Mouse (Mus musculus) megakaryocyte, embryonic 14.5 days (primary cell): Measurements from ENCODE around the gene Ushbp1. TPM values are rescaled to one million over a fixed set of nuclear protein-coding genes. Genes with fewer than 3 reads are reported as not detected.
A peak's percentile ranks its signal among the peaks of the same experiment; 100 is the strongest.
"Not testable (repeated sequence)": the region's sequence is repeated elsewhere in the genome, so short reads cannot be mapped to it uniquely, and the experiment has no call there.

Experiments
- H3K27me3 ChIP-seq: replicated peaks from 2 replicates; pipeline ENCODE3; 2012; ENCODE audit warnings: inconsistent platforms
- H3K36me3 ChIP-seq: replicated peaks from 2 replicates; pipeline ENCODE3; 2012; ENCODE audit warnings: low read length, inconsistent platforms, mixed read lengths
- H3K4me1 ChIP-seq: 2 replicates; pipeline ENCODE4 v1.6.1; 2012; ENCODE audit warnings: inconsistent platforms
- H3K4me3 ChIP-seq: replicated peaks from 2 replicates; pipeline ENCODE3; 2012; ENCODE audit warnings: moderate library complexity, mild to moderate bottlenecking, inconsistent platforms
- H3K9me3 ChIP-seq: 2 replicates; pipeline ENCODE4 v1.6.1; 2012; ENCODE audit warnings: inconsistent platforms
- FLI1 ChIP-seq: IDR thresholded peaks from 2 replicates; pipeline ENCODE4 v1.6.1; 2012; ENCODE audit warnings: low read length, inconsistent platforms, mixed read lengths
- GATA1 ChIP-seq: IDR thresholded peaks from 3 replicates; pipeline ENCODE4 v1.6.1; 2012; ENCODE audit warnings: mixed read lengths, low read length, inconsistent platforms, borderline replicate concordance
- polyA plus RNA-seq: library from polyadenylated mRNA; stranded (reverse); fragments of >175 nt; gene quantifications from 2 replicates; pipeline ENCODE4 v1.2.3, GENCODE M21; 2012; ENCODE audit warnings: low replicate concordance; ENCODE audit not compliant: insufficient read depth

Ushbp1 gene
- polyA plus RNA-seq, 1 experiment = 0.06 TPM

- Histone ChIP-seq H3K36me3 (peaks cover 100% of the 10 kb centered on the region), H3K9me3 (no peaks in the 10 kb centered on the region), H3K4me1 (peaks cover 47% of the 10 kb centered on the region), H3K4me3 (no peak overlapping the region), H3K27me3 (no peaks in the 10 kb centered on the region)
- TF ChIP-seq FLI1 (no peak), GATA1 (no peak)
Observed at GRCm38 (mm10) chr8:71351520-71351919, 44.1 kb downstream of the Ushbp1 start.

- Histone ChIP-seq H3K36me3 (peaks cover 100% of the 10 kb centered on the region), H3K4me1 (peaks cover 51% of the 10 kb centered on the region), H3K9me3 (no peaks in the 10 kb centered on the region), H3K27me3 (no peaks in the 10 kb centered on the region), H3K4me3 (peak overlapping the region; percentile 40)
- TF ChIP-seq FLI1 (no peak), GATA1 (no peak)
Observed at GRCm38 (mm10) chr8:71351117-71351516, 44.5 kb downstream of the Ushbp1 start.

- no peak overlapping the region for H3K4me3 ChIP-seq
- no peak for TF ChIP-seq GATA1
- no peak for TF ChIP-seq FLI1
- no peaks in the 10 kb centered on the region for H3K27me3 ChIP-seq
- H3K4me1 ChIP-seq = peaks cover 71% of the 10 kb centered on the region
- H3K36me3 ChIP-seq = peaks cover 100% of the 10 kb centered on the region
- no peaks in the 10 kb centered on the region for H3K9me3 ChIP-seq
Observed at GRCm38 (mm10) chr8:71346581-71346980, 49.0 kb downstream of the Ushbp1 start.

- H3K4me1 ChIP-seq = peaks cover 25% of the 10 kb centered on the region
- no peak overlapping the region for H3K4me3 ChIP-seq
- H3K9me3 ChIP-seq = no peaks in the 10 kb centered on the region
- H3K27me3 ChIP-seq = no peaks in the 10 kb centered on the region
- TF ChIP-seq GATA1 = no peak
- no peak for TF ChIP-seq FLI1
- peaks cover 93% of the 10 kb centered on the region for H3K36me3 ChIP-seq
Observed at GRCm38 (mm10) chr8:71340625-71341024, 55.0 kb downstream of the Ushbp1 start.

- not testable (repeated sequence) for H3K9me3 ChIP-seq, H3K4me1 ChIP-seq
- H3K36me3 ChIP-seq = peaks cover 86% of the 10 kb centered on the region
Observed at GRCm38 (mm10) chr8:71337834-71338233, 57.8 kb downstream of the Ushbp1 start.

More at GRCm38 (mm10) chr8:71337834-71338233, 57.8 kb downstream of the Ushbp1 start:
- not testable (repeated sequence) for H3K4me3 ChIP-seq, H3K27me3 ChIP-seq

Other genes starting within 250 kb of the Ushbp1 start
- 63.5 and 70.1 TPM in 2 replicates for gene Myo9b, start 123.1 kb downstream of the Ushbp1 start, polyA plus RNA-seq
- gene Haus8, start 122.9 kb downstream of the Ushbp1 start, polyA plus RNA-seq = 9.3 and 14.0 TPM in 2 replicates
- 136 and 255 TPM in 2 replicates for gene Use1, start 29.0 kb downstream of the Ushbp1 start, polyA plus RNA-seq
- gene Ocel1, start 24.5 kb downstream of the Ushbp1 start, polyA plus RNA-seq = 79.6 and 103 TPM in 2 replicates
- gene Nr2f6, start 13.8 kb downstream of the Ushbp1 start, polyA plus RNA-seq = 20.8 and 45.4 TPM in 2 replicates
- 62.3 and 94.3 TPM in 2 replicates for gene Babam1, start 1.1 kb upstream of the Ushbp1 start, polyA plus RNA-seq
- gene Ankle1, start 10.2 kb upstream of the Ushbp1 start, polyA plus RNA-seq = 3.3 and 6.3 TPM in 2 replicates
- 8.9 and 22.6 TPM in 2 replicates for gene Abhd8, start 67.9 kb upstream of the Ushbp1 start, polyA plus RNA-seq
- 206 and 242 TPM in 2 replicates for gene Mrpl34, start 69.2 kb upstream of the Ushbp1 start, polyA plus RNA-seq
- 346 and 1,390 TPM in 2 replicates for gene Dda1, start 73.4 kb upstream of the Ushbp1 start, polyA plus RNA-seq
- 3.3 and 3.4 TPM in 2 replicates for gene Ano8, start 90.2 kb upstream of the Ushbp1 start, polyA plus RNA-seq
- gene Gtpbp3, start 92.3 kb upstream of the Ushbp1 start, polyA plus RNA-seq = 17.4 and 21.7 TPM in 2 replicates
- gene Plvap, start 116.0 kb upstream of the Ushbp1 start, polyA plus RNA-seq = 4.0 and 6.0 TPM in 2 replicates
- 0.16 TPM in 1 of 2 replicates, not detected in the other for gene Ccdc194, start 129.9 kb upstream of the Ushbp1 start, polyA plus RNA-seq
- 105 and 345 TPM in 2 replicates for gene Bst2, start 141.7 kb upstream of the Ushbp1 start, polyA plus RNA-seq
- 199 and 226 TPM in 2 replicates for gene Mvb12a, start 147.1 kb upstream of the Ushbp1 start, polyA plus RNA-seq
- 1.3 TPM in 1 of 2 replicates, not detected in the other for gene Tmem221, start 163.1 kb upstream of the Ushbp1 start, polyA plus RNA-seq
- gene Nxnl1, start 170.8 kb upstream of the Ushbp1 start, polyA plus RNA-seq = not detected in 2 replicates
- 1.8 and 16.4 TPM in 2 replicates for gene Slc27a1, start 173.1 kb upstream of the Ushbp1 start, polyA plus RNA-seq
- gene Pgls, start 196.4 kb upstream of the Ushbp1 start, polyA plus RNA-seq = 330 and 634 TPM in 2 replicates
- 2.5 and 27.1 TPM in 2 replicates for gene Fam129c, start 201.8 kb upstream of the Ushbp1 start, polyA plus RNA-seq
- gene Colgalt1, start 215.2 kb upstream of the Ushbp1 start, polyA plus RNA-seq = 14.0 and 14.8 TPM in 2 replicates